Mouse (Mus musculus) heart, adult 11 months (tissue): ENCODE measurements around the gene Slc22a3.
A peak's percentile ranks its signal among the peaks of the same experiment; 100 is the strongest.

Source experiments
- DNase-seq: peaks from one replicate; pipeline ENCODE4 v3.0.0; 2022

Slc22a3 gene

DNA sequence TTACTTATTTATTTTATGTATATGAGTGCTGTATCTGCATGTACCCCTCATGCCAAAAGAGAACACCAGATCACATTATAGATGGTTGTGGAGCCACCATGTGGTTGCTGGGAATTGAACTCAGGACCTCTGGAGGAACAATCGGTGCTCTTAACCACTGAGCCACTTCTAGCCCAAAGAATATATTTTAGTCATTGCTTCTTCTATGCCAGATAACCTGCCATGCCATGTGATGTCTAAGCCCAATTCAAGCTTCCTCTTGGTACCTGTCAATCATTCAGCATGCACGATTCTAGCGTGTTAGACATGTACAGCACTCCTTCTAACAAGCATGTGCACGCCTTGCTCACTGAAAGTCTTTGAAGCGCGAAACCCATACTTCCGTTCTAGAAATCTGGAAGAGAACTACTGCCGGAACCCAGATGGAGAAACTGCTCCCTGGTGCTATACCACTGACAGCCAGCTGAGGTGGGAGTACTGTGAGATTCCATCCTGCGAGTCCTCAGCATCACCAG, 111.3 kb downstream of the Slc22a3 start:
- no peak for DNase-seq

DNA sequence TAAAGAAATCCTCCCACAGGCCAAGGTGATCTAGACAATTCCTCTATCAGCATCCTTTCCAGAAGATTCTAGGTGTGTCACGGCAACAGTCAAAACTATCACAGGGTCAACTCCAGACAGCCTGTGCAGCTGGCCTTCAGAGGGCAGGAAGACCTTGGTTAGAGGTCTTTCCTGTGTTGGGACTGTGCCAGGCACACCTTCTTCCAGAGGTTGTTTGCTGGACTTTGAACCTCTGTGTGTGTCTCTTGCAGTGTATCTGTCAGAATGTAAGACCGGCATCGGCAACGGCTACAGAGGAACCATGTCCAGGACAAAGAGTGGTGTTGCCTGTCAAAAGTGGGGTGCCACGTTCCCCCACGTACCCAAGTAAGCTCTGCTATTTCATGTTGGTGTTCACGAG, 119.3 kb downstream of the Slc22a3 start:
- DNase-seq = no peak

DNA sequence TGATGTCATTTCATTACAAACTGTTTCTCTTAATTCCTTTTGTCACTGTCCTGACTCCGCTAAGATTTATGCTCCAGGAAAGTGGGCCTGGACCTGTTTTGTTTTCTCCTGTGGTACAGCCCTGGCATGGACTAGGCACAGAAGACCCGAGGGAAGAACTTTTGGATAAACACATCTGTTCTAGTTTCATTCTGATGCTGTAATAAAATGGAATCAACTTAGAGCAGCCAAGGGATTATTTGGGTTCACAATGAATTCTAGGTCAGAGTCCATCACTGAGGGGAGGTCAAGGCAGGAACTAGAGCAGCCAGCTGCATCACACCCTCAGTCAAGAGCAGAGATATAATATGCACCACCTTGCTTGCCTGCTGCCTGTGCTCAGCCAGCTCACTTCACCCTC, 119.7 kb downstream of the Slc22a3 start:
- no peak for DNase-seq

DNA sequence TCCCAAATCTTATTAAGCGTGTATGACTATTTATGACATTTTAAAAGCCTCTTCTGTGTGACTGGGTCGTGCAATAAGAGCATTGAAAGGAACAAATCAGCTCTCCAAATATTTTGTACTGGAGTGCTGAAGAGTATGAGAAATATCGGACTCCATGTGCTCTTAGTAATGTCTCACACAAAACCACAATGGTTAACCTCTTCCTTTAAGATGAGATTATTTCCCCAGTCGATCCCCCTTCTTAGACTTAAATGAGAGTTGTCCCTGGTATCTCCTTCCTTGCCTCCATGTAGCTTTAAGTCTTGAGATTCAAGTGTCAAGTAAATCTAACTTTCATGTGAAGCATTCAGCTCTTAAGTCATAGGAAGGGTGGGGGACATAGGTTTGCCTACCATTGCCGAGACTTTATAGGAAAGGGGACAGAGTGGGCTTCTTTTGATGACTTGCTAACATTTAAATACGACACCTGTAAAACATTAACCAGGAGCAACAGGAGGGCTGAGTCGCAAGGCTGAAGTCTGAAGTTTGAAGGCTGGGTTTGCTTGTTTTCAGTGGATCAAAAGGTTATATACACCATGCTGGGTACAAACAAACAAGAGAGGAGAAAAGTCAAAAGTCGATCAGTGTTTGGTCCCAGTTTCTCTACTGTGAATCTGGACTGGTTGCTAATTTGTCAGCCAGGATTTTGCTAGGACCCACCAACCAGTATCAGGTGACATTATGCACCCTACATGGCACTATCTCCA, 122.3 kb downstream of the Slc22a3 start:
- no peak for DNase-seq

DNA sequence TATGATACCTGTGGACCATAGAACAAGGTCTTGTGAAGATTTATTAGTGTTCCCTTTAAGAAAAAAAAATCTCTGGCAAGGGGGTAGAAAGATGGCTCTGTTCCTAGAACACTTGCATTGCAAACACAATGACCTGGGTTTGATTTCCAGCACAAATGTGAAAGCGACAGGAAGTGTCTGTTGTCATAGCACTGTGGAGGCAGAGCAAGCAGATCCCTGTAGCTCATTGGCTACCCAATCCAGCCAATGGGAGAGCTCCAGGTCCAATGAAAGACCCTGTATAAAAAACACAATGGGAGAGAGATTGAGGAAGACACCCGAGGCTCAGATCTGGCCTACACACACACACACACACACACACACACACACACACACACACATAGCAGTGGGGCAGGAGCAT, 125.0 kb downstream of the Slc22a3 start:
- no peak for DNase-seq

DNA sequence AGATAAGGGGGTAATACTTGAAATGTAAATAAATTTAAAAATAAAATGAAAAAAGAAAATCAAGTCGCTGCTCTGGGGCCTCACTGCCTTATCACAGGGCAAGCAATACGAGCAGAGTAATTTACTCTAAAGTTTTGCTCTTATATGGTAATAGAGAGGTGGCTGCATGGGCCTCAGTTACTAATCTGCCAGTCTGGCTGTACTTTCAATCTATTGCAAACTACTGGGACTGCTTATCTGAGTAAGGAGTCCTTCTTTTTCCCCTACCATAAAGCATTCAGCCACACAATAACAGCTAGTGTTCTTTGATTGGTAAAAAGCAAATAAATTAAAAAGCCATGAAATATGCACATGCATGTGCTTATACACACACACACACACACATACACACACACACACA, 125.9 kb downstream of the Slc22a3 start:
- no peak for DNase-seq

DNA sequence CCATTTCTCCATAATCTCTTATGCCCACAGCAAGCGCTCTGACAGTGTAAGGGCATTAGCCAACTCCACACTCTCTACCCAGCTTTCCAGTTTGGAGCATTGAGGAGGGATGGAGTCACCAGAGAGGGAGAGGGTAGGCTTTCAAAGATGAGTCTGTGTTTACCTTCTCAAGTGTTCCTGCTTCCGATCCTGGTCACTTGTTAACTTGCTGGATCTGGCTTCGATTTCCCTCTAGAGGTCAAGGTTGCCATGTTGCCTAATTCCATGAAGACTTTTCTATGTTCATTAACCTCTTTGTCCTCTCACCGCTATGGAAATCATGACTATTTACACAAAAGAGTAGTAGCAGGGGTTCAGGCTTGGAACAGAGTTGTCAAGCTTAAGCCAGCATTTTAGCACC, 127.2 kb downstream of the Slc22a3 start:
- no peak for DNase-seq

DNA sequence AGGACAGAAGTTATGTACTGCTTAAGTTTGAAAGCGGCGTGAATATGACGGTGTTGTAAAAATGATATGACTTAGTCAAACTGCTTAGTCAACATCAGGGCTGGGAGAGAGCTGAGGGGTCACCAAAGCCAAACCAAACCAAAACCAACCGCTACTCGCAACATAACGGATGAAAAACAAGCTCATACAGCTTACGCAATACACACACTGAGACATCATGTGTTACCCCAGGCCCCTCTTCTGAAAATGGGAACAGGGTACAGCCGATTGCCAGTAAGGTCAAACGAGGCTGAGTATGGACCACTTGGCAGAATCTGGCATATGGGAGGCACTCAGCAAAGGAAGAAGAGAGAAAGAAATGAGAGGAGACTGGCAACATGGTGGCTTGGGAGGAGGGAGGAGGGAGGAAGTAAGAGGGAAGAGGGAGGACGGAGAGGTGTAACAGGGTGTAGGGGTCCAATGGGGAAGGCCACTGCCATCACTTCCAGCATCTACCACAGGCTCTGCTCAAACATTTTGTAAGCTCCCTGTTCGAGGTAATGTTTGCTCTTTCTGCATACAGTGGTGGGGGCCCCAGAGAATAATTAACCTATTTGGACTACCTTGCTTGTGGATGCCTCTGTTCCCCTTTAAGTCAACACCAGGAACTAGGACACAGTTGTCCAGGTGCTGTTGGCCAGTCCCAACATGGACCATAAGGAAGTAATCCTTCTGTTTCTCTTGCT, 129.4 kb downstream of the Slc22a3 start, which contains the start of gene Plg:
Gene Plg, plus strand, starts transcription at position 628 of the 725 bp plus-strand sequence.
- DNase-seq = no peak

DNA sequence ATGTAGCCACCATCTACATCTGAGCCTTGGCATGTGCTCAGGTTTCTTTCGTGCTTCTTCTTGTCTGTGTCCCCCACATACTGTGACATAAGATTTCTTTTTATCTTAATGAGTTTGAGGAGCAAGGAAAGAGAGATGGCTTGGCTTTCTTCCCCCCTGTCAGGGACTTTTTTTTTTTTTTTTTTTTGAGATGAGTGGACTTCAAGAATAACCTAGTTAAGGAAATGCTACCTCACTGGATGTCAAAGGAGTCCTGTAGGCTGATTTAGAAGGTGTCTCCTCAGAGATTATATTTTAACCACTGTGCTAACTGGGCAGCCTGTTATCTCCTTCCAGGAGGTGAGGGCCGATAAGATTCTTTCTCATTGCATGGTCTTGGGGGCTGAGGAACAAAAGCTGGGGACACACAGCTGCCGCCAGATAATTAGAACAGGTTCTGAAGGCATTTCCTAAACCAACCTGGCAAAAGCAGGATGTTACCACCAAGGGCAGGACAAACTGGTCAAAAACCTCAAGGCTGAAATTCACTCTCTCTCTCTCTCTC, 133.8 kb downstream of the Slc22a3 start:
- DNase-seq = no peak

DNA sequence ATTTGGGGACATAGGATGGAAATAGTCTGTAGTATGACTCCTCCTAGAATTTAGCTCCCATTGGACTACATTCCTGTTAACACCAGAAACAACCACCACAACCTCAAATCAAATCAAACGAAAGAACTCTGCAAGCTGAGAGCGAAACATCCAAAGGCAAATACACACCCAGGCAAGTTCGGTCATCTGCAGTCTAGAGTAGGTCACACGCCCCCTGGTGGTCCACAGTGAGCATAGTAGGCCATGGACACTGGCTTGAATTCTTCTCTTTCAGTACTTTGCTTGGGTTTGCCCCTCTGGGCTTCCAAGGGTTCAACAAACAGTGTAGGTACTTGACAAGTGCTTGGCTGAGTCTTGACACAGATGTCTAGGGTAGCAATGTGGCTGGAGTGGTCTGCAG, 135.5 kb downstream of the Slc22a3 start:
- DNase-seq = peak; percentile 96

DNA sequence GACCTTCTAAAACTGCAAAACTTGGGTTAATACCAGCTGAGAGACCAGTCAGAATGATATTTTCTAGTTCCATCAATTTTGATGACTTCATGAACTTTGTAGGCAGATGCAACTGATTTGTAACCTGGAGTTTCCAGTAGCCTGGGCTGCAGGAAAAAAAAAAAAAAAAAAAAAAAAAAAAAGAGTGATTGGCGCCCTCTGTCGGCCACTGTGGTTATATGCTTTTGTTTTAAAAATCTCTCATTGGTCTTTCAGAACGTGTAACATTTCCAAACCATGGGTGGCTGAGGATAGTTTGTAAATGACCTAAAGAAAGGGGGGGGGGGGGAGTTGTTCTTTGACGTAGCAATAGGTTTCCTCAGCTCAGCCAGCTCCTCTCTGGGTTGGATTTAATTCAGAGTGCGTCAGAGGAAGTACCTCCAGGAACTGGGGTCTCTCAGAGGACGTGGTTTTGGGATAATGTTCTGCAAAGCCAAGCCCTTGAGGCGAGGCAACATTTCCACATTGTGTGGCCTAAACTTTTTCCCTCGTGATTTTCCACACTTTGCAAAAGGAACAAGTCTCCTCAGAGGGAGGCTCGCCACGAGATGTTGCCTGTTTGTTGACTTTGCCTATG, 136.1 kb downstream of the Slc22a3 start:
- DNase-seq = no peak

DNA sequence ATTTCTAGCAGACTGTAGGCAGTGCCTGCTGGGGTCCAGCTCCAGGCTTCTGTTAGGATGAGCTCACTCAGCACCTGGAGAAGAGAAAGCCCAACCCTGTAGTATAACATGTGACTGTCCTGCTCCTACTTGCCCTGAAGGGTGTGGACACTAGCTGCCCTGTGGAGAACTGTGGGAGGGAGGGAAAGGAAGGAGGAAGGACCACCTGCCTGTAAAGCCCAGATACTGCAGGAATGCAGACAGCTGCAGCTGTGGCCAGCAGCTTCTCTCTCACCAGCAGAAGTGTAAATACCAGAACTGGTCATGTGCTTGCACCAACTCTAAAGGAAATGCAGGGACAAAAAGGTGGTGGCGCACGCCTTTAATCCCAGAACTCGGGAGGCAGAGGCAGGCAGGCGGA, 137.2 kb downstream of the Slc22a3 start:
- no peak for DNase-seq

DNA sequence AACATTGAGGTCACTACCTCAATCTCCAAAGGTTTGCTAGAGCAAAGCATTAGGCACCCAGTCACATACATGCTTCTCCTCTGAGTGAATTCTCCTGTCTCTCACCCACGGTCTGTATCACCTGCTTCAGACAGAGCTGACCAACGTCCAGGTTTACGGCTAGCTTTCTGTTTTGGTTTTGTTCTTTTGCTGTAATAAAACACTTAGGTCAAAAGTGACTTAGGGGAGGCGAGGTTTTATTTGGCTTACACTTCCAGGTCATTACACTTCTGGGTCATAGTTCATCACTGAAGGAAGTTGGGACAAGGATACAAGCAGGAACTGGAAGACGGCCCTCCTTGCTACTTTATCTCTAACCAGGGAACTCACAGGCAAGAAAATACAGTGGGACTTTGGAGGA, 138.1 kb downstream of the Slc22a3 start:
- DNase-seq = no peak
